Mouse (Mus musculus) left cerebral cortex, postnatal 14 days (tissue): Measurements from ENCODE around the gene Olfr1414. TPM values are rescaled to one million over a fixed set of nuclear protein-coding genes. Genes with fewer than 3 reads are reported as not detected.

ENCODE experiments used
- microRNA-seq, 2 experiments: library from miRNA; unstranded; fragments of <30 nt; microRNA quantifications; one replicate each; pipeline ENCODE4 v1.2.0; 2022
- total RNA-seq, 2 experiments: library from RNA; stranded (reverse); gene quantifications; 2 replicates each; pipeline ENCODE4 v1.2.3; 2021

Olfr1414 gene
- total RNA-seq, 2 experiments from 2014 or later: not detected

Small RNA genes within 50 kb of the gene (microRNA-seq; reads per million reads assigned to microRNA genes)
- gene Mir6900: 21.1 to 25.2 reads per million in 2 experiments

Other genes with a start within 250 kb of the Olfr1414 start
- 100 to 1,000 TPM; 220 to 227 TPM for gene Ndufa10, start 44.8 kb downstream of the Olfr1414 start, total RNA-seq
- gene Olfr1416, start 33.5 kb downstream of the Olfr1414 start, total RNA-seq: not detected
- gene Olfr1415, start 22.6 kb downstream of the Olfr1414 start, total RNA-seq: not detected
- gene Olfr1413, start 52.7 kb upstream of the Olfr1414 start, total RNA-seq: not detected
- gene Olfr1412, start 67.1 kb upstream of the Olfr1414 start, total RNA-seq: not detected
- not detected for gene Olfr1411, start 75.8 kb upstream of the Olfr1414 start, total RNA-seq
- not detected for gene Olfr1410, start 87.1 kb upstream of the Olfr1414 start, total RNA-seq
- gene Olfr12, start 99.1 kb upstream of the Olfr1414 start, total RNA-seq: not detected
- 100 to 1,000 TPM; 235 to 242 TPM for gene Cops9, start 123.3 kb upstream of the Olfr1414 start, total RNA-seq
- gene Otos, start 130.2 kb upstream of the Olfr1414 start, total RNA-seq: not detected